Mouse (Mus musculus): Measurements from ENCODE around the gene Qprt. TPM values are rescaled to one million over a fixed set of nuclear protein-coding genes. Genes with fewer than 3 reads are reported as not detected.
A peak's percentile ranks its signal among the peaks of the same experiment; 100 is the strongest.

The Qprt gene
- polyA plus RNA-seq, 1 experiment from 2014 or later: 13.0 TPM

GRCm38 (mm10) chr7:127137262-127138017, 15.4 kb upstream of the Qprt start, which contains the start of gene Spn:
Spn (minus strand) TSS chr7:127137823.
- Histone ChIP-seq H3K36me3 (ENCODE audit: control insufficient read depth, insufficient read depth, low read length) (no peaks in the 10 kb centered on the region), H3K4me2 (replicated peaks; ENCODE audit: low read depth, low read length) (no peak within 1 kb of the TSS), H3K4me1 (ENCODE audit: control insufficient read depth, insufficient read depth, low read length) (0 out of 2 replicates have a peak, but pooled peaks cover 4% of the 10 kb centered on the region), H3K4me3 (ENCODE audit: low read length) (no peak within 1 kb of the TSS), H3K27me3 (ENCODE audit: control insufficient read depth, insufficient read depth, low read length) (no peaks in the 10 kb centered on the region), H3K9me3 (ENCODE audit: control insufficient read depth, low read length) (no peaks in the 10 kb centered on the region), H3K9ac (ENCODE audit: low read depth, low read length) (no peak within 1 kb of the TSS), H3K27ac (ENCODE audit: low read depth, low read length) (no peak within 1 kb of the TSS)
- 66% methylated on average over 9 of the region's 9 CpGs for WGBS
- ATAC-seq (ENCODE audit: low FRiP score, low TSS enrichment): no peak

GRCm38 (mm10) chr7:127136181-127137071, 14.4 kb upstream of the Qprt start:
- H3K9ac ChIP-seq (ENCODE audit: low read depth, low read length): no peak overlapping the region

GRCm38 (mm10) chr7:127134821-127135447, 12.9 kb upstream of the Qprt start:
- H3K9ac ChIP-seq (ENCODE audit: low read depth, low read length): no peak overlapping the region
- H3K4me3 ChIP-seq (ENCODE audit: low read length): no peak overlapping the region
- ATAC-seq (ENCODE audit: low FRiP score, low TSS enrichment): no peak
- H3K36me3 ChIP-seq (ENCODE audit: control insufficient read depth, insufficient read depth, low read length): no peaks in the 10 kb centered on the region
- no peak overlapping the region for H3K27ac ChIP-seq (ENCODE audit: low read depth, low read length)
- WGBS: 67% methylated on average over 11 of the region's 11 CpGs
- no peak overlapping the region for H3K4me2 ChIP-seq (replicated peaks; ENCODE audit: low read depth, low read length)
- no peaks in the 10 kb centered on the region for H3K9me3 ChIP-seq (ENCODE audit: control insufficient read depth, low read length)
- 0 out of 2 replicates have a peak, but pooled peaks cover 4% of the 10 kb centered on the region for H3K4me1 ChIP-seq (ENCODE audit: control insufficient read depth, insufficient read depth, low read length)
- H3K27me3 ChIP-seq (ENCODE audit: control insufficient read depth, insufficient read depth, low read length): no peaks in the 10 kb centered on the region

More at GRCm38 (mm10) chr7:127136181-127137071, 14.4 kb upstream of the Qprt start:
- Histone ChIP-seq H3K4me1 (ENCODE audit: control insufficient read depth, insufficient read depth, low read length) (0 out of 2 replicates have a peak, but pooled peaks cover 4% of the 10 kb centered on the region), H3K4me3 (ENCODE audit: low read length) (no peak overlapping the region), H3K27ac (ENCODE audit: low read depth, low read length) (no peak overlapping the region), H3K36me3 (ENCODE audit: control insufficient read depth, insufficient read depth, low read length) (no peaks in the 10 kb centered on the region), H3K4me2 (replicated peaks; ENCODE audit: low read depth, low read length) (no peak overlapping the region), H3K27me3 (ENCODE audit: control insufficient read depth, insufficient read depth, low read length) (no peaks in the 10 kb centered on the region), H3K9me3 (ENCODE audit: control insufficient read depth, low read length) (no peaks in the 10 kb centered on the region)
- no peak for ATAC-seq (ENCODE audit: low FRiP score, low TSS enrichment)
- WGBS: 87% methylated on average over 22 of the region's 22 CpGs

- ATAC-seq (ENCODE audit: low FRiP score, low TSS enrichment): no peak
- Histone ChIP-seq H3K27ac (ENCODE audit: low read depth, low read length) (no peak overlapping the region), H3K4me1 (ENCODE audit: control insufficient read depth, insufficient read depth, low read length) (0 out of 2 replicates have a peak, but pooled peaks cover 4% of the 10 kb centered on the region), H3K27me3 (ENCODE audit: control insufficient read depth, insufficient read depth, low read length) (no peaks in the 10 kb centered on the region), H3K4me2 (replicated peaks; ENCODE audit: low read depth, low read length) (no peak overlapping the region), H3K36me3 (ENCODE audit: control insufficient read depth, insufficient read depth, low read length) (no peaks in the 10 kb centered on the region), H3K9ac (ENCODE audit: low read depth, low read length) (no peak overlapping the region), H3K9me3 (ENCODE audit: control insufficient read depth, low read length) (no peaks in the 10 kb centered on the region), H3K4me3 (ENCODE audit: low read length) (no peak overlapping the region)
- 77% methylated on average over 5 of the region's 5 CpGs for WGBS
These were observed 11.1 kb upstream of the Qprt start for GRCm38 (mm10) chr7:127133125-127133524.

- Histone ChIP-seq H3K36me3 (ENCODE audit: control insufficient read depth, insufficient read depth, low read length) (no peaks in the 10 kb centered on the region), H3K27me3 (ENCODE audit: control insufficient read depth, insufficient read depth, low read length) (no peaks in the 10 kb centered on the region), H3K4me3 (ENCODE audit: low read length) (no peak overlapping the region), H3K9ac (ENCODE audit: low read depth, low read length) (no peak overlapping the region), H3K4me1 (ENCODE audit: control insufficient read depth, insufficient read depth, low read length) (no peaks in the 10 kb centered on the region), H3K4me2 (replicated peaks; ENCODE audit: low read depth, low read length) (no peak overlapping the region), H3K27ac (ENCODE audit: low read depth, low read length) (no peak overlapping the region), H3K9me3 (ENCODE audit: control insufficient read depth, low read length) (0 out of 2 replicates have a peak, but pooled peaks cover 1% of the 10 kb centered on the region)
- 26% methylated on average over 4 of the region's 4 CpGs for WGBS
- no peak for ATAC-seq (ENCODE audit: low FRiP score, low TSS enrichment)
These were observed 7.6 kb upstream of the Qprt start for GRCm38 (mm10) chr7:127129638-127130037.

GRCm38 (mm10) chr7:127121061-127121910, 740 bp downstream of the Qprt start:
- no peaks in the 10 kb centered on the region for H3K36me3 ChIP-seq (ENCODE audit: control insufficient read depth, insufficient read depth, low read length)
- peak; percentile 53; the same call in 1 of the 2 replicates for ATAC-seq (ENCODE audit: low FRiP score, low TSS enrichment)
- peaks cover 9% of the 10 kb centered on the region for H3K27me3 ChIP-seq (ENCODE audit: control insufficient read depth, insufficient read depth, low read length)
- H3K4me3 ChIP-seq (ENCODE audit: low read length): peak overlapping the region; percentile 15
- H3K4me2 ChIP-seq (replicated peaks; ENCODE audit: low read depth, low read length): peak overlapping the region; percentile 29
- H3K27ac ChIP-seq (ENCODE audit: low read depth, low read length): peak overlapping the region; percentile 25; the same call in 1 of the 2 replicates
- WGBS: 17% methylated on average over 21 of the region's 21 CpGs
- peak overlapping the region; percentile 5; the same call in 1 of the 2 replicates for H3K9ac ChIP-seq (ENCODE audit: low read depth, low read length)
- H3K9me3 ChIP-seq (ENCODE audit: control insufficient read depth, low read length): peaks cover 7% of the 10 kb centered on the region; the same call in 1 of the 2 replicates
- H3K4me1 ChIP-seq (ENCODE audit: control insufficient read depth, insufficient read depth, low read length): peaks cover 12% of the 10 kb centered on the region; the same call in 1 of the 2 replicates

GRCm38 (mm10) chr7:127118671-127119445, 3.2 kb downstream of the Qprt start:
- 57% methylated on average over 14 of the region's 14 CpGs for WGBS
- peaks cover 13% of the 10 kb centered on the region; the same call in 1 of the 2 replicates for H3K4me1 ChIP-seq (ENCODE audit: control insufficient read depth, insufficient read depth, low read length)
- no peak for ATAC-seq (ENCODE audit: low FRiP score, low TSS enrichment)
- no peak overlapping the region for H3K4me3 ChIP-seq (ENCODE audit: low read length)
- H3K27me3 ChIP-seq (ENCODE audit: control insufficient read depth, insufficient read depth, low read length): peaks cover 9% of the 10 kb centered on the region
- H3K9ac ChIP-seq (ENCODE audit: low read depth, low read length): no peak overlapping the region
- H3K27ac ChIP-seq (ENCODE audit: low read depth, low read length): no peak overlapping the region
- no peaks in the 10 kb centered on the region for H3K9me3 ChIP-seq (ENCODE audit: control insufficient read depth, low read length)
- H3K36me3 ChIP-seq (ENCODE audit: control insufficient read depth, insufficient read depth, low read length): no peaks in the 10 kb centered on the region
- H3K4me2 ChIP-seq (replicated peaks; ENCODE audit: low read depth, low read length): no peak overlapping the region

Measured in kidney, embryonic 14.5 days (tissue).